Mouse (Mus musculus) embryonic fibroblast, embryonic 13.5 days (primary cell): Measurements from ENCODE around the gene Omp.

ENCODE experiments used
- CTCF ChIP-seq: IDR thresholded peaks from 2 replicates; pipeline ENCODE4 v1.5.1; 2011; ENCODE audit warnings: mild to moderate bottlenecking, control low read depth, low read length, moderate library complexity, borderline replicate concordance; ENCODE audit not compliant: insufficient read depth
- POLR2A ChIP-seq: IDR thresholded peaks from 2 replicates; pipeline ENCODE4 v1.6.1; 2011; ENCODE audit warnings: low read depth, mild to moderate bottlenecking, control low read depth, low read length, moderate library complexity

- TF ChIP-seq CTCF (no peak), POLR2A (no peak)
Observed at GRCm38 (mm10) chr7:98193515-98194025, 48.3 kb upstream of the Omp start.
